Comparison of ENCODE assay signal across 8 mouse cellular contexts in genomic region chr11:53737573-53737946, GRCm38 (mm10). TPM values are rescaled to one million over a fixed set of nuclear protein-coding genes. Genes with fewer than 3 reads are reported as not detected.
A peak's percentile ranks its signal among the peaks of the same experiment; 100 is the strongest.
DNase-seq lines count a peak whose midpoint lies in the region; ATAC-seq and TF ChIP-seq lines count a peak whose summit lies in the region.

No protein-coding gene starts in this region.

- no peak overlapping the region for H3K9ac ChIP-seq in heart, postnatal 0 days (replicated peaks; ENCODE audit: low read depth, low read length)
- H3K9ac ChIP-seq in liver, postnatal 0 days (replicated peaks): no peak overlapping the region

- H3K4me1 ChIP-seq in heart, postnatal 0 days (ENCODE audit: control insufficient read depth, insufficient read depth): no peaks in the 10 kb centered on the region
- H3K4me1 ChIP-seq in liver, postnatal 0 days (ENCODE audit: insufficient read depth): no peaks in the 10 kb centered on the region

- peak; percentile 57 for ATAC-seq in activated CD4-positive, CD25-positive, alpha-beta regulatory T cell, adult 4 months
- ATAC-seq in heart, postnatal 0 days (ENCODE audit: insufficient read depth, low read depth): peak; percentile 67
- ATAC-seq in liver, postnatal 0 days: peak; percentile 66

- H3K27me3 ChIP-seq in heart, postnatal 0 days (ENCODE audit: control insufficient read depth, insufficient read depth, low read length): no peaks in the 10 kb centered on the region
- no peaks in the 10 kb centered on the region for H3K27me3 ChIP-seq in liver, postnatal 0 days (ENCODE audit: insufficient read depth, low read length)

- no peaks in the 10 kb centered on the region for H3K9me3 ChIP-seq in heart, postnatal 0 days (replicated peaks; ENCODE audit: control insufficient read depth, low read length)
- H3K9me3 ChIP-seq in liver, postnatal 0 days (ENCODE audit: low read length): no peaks in the 10 kb centered on the region

- H3K36me3 ChIP-seq in heart, postnatal 0 days (replicated peaks; ENCODE audit: control insufficient read depth, insufficient read depth, low read length): no peaks in the 10 kb centered on the region
- H3K36me3 ChIP-seq in liver, postnatal 0 days (replicated peaks; ENCODE audit: insufficient read depth, low read length): no peaks in the 10 kb centered on the region

- DNase-seq in adrenal gland, adult (ENCODE audit: inconsistent age in 2 of 2, low spot score in 1 of 2): peak; percentile 58 to 88
- no peak for DNase-seq in adrenal gland, adult 8-10 months
- DNase-seq in embryo, embryonic 9.5 days (ENCODE audit: extremely low spot score): peak; percentile 45
- peak; percentile 43 for DNase-seq in heart, postnatal 0 days (ENCODE audit: low spot score)
- peak; percentile 51 to 78 for DNase-seq in kidney, postnatal 36 days
- peak; percentile 58 for DNase-seq in liver, postnatal 0 days
- DNase-seq in retina, postnatal 1 day: peak; percentile 72

- peak; percentile 64 for TF ChIP-seq CTCF in heart, postnatal 0 days (IDR thresholded peaks at IDR 0.05; ENCODE audit: low read depth)
- TF ChIP-seq CTCF in liver, postnatal 0 days (IDR thresholded peaks at IDR 0.05; ENCODE audit: low read depth): peak; percentile 69

- H3K4me2 ChIP-seq in heart, postnatal 0 days (ENCODE audit: low read depth, low read length): no peak overlapping the region
- no peak overlapping the region for H3K4me2 ChIP-seq in liver, postnatal 0 days (ENCODE audit: low read depth, low read length)

- H3K27ac ChIP-seq in heart, postnatal 0 days (ENCODE audit: low read depth): 0 out of 2 replicates have a peak overlapping the region, but pooled peaks have one; percentile 5
- H3K27ac ChIP-seq in liver, postnatal 0 days (ENCODE audit: low read depth): no peak overlapping the region

- 25% methylated on average over 6 of the region's 6 CpGs for whole genome bisulfite sequencing in heart, postnatal 0 days
- 37% methylated on average over 6 of the region's 6 CpGs for WGBS in liver, postnatal 0 days (ENCODE audit: insufficient replicate concordance)

- H3K4me3 ChIP-seq in heart, postnatal 0 days (ENCODE audit: low read depth, low read length): no peak overlapping the region
- no peak overlapping the region for H3K4me3 ChIP-seq in liver, postnatal 0 days (ENCODE audit: low read depth, low read length)

- no peak for TF ChIP-seq EP300 in heart, postnatal 0 days (IDR thresholded peaks at IDR 0.05; ENCODE audit: low read depth)
- TF ChIP-seq EP300 in liver, postnatal 0 days (IDR thresholded peaks at IDR 0.05; ENCODE audit: low read depth): no peak

RNA-seq across cellular contexts. Expression of gene Il5, which starts 17.0 kb away (rescaled TPM):
- total RNA-seq in adrenal gland, adult 8-10 months (2022): not detected
- polyA plus RNA-seq in activated CD4-positive, CD25-positive, alpha-beta regulatory T cell, adult 4 months (2017; shearing (Covaris generic)): under 1 TPM in 1 of 2 experiments, not detected in 1; 0.21 TPM
- not detected in 2 replicates for total RNA-seq in heart, postnatal 0 days (2014; rRNA removed; ENCODE audit: low replicate concordance)
- polyA plus RNA-seq in heart, postnatal 0 days (2015; fragmentation: Nextera tagmentation; extraction: Ambion mirVana): 0.07 TPM in 2 replicates
- polyA plus RNA-seq in liver, postnatal 0 days (2015; fragmentation: Nextera tagmentation; extraction: Ambion mirVana): not detected in 2 replicates

RNA-seq across cellular contexts. Expression of gene Rad50, which starts 30.4 kb away (rescaled TPM):
- total RNA-seq in adrenal gland, adult 8-10 months (2022): 10 to 100 TPM; 15.2 to 21.9 (median 18.6) TPM
- polyA plus RNA-seq in activated CD4-positive, CD25-positive, alpha-beta regulatory T cell, adult 4 months (2017; shearing (Covaris generic)): 10 to 100 TPM; 43.2 to 44.8 TPM
- 4.6 and 5.9 TPM in 2 replicates for total RNA-seq in heart, postnatal 0 days (2014; rRNA removed; ENCODE audit: low replicate concordance)
- polyA plus RNA-seq in heart, postnatal 0 days (2015; fragmentation: Nextera tagmentation; extraction: Ambion mirVana): 13.5 and 14.9 TPM in 2 replicates
- 9.7 and 11.1 TPM in 2 replicates for polyA plus RNA-seq in liver, postnatal 0 days (2015; fragmentation: Nextera tagmentation; extraction: Ambion mirVana)

RNA-seq across cellular contexts. Expression of gene Irf1, which starts 32.3 kb away (rescaled TPM):
- 10 to 100 TPM; 29.0 to 50.6 (median 43.2) TPM for total RNA-seq in adrenal gland, adult 8-10 months (2022)
- polyA plus RNA-seq in activated CD4-positive, CD25-positive, alpha-beta regulatory T cell, adult 4 months (2017; shearing (Covaris generic)): 100 to 1,000 TPM; 236 to 307 TPM
- 4.6 and 9.1 TPM in 2 replicates for total RNA-seq in heart, postnatal 0 days (2014; rRNA removed; ENCODE audit: low replicate concordance)
- 9.4 and 9.6 TPM in 2 replicates for polyA plus RNA-seq in heart, postnatal 0 days (2015; fragmentation: Nextera tagmentation; extraction: Ambion mirVana)
- polyA plus RNA-seq in liver, postnatal 0 days (2015; fragmentation: Nextera tagmentation; extraction: Ambion mirVana): 22.0 and 24.5 TPM in 2 replicates

RNA-seq across cellular contexts. Expression of gene Gm17334, which starts 35.4 kb away (rescaled TPM):
- total RNA-seq in adrenal gland, adult 8-10 months (2022): 1 to 10 TPM in 2 of 4 experiments, under 1 TPM in 2; 0.84 to 1.5 (median 1.1) TPM
- polyA plus RNA-seq in activated CD4-positive, CD25-positive, alpha-beta regulatory T cell, adult 4 months (2017; shearing (Covaris generic)): 1 to 10 TPM; 4.9 to 6.2 TPM
- total RNA-seq in heart, postnatal 0 days (2014; rRNA removed; ENCODE audit: low replicate concordance): not detected in 2 replicates
- polyA plus RNA-seq in heart, postnatal 0 days (2015; fragmentation: Nextera tagmentation; extraction: Ambion mirVana): not detected in 2 replicates
- 0.12 and 0.23 TPM in 2 replicates for polyA plus RNA-seq in liver, postnatal 0 days (2015; fragmentation: Nextera tagmentation; extraction: Ambion mirVana)
